Mouse (Mus musculus) thymus, adult 2 months (tissue): ENCODE measurements around the gene 1810030O07Rik. TPM values are rescaled to one million over a fixed set of nuclear protein-coding genes. Genes with fewer than 3 reads are reported as not detected.
"Not testable (repeated sequence)": the region's sequence is repeated elsewhere in the genome, so short reads cannot be mapped to it uniquely, and the experiment has no call there.

Experiments
- DNase-seq: peaks from one replicate; pipeline ENCODE4 v3.0.0; 2021
- H3K27ac ChIP-seq: fragments of 200-500 bp; 2 replicates; pipeline ENCODE4 v1.5.1; 2012; ENCODE audit warnings: low read length, control low read depth; ENCODE audit not compliant: control insufficient read depth, insufficient read depth
- H3K27me3 ChIP-seq: fragments of 200-500 bp; 2 replicates; pipeline ENCODE4 v1.6.1; 2012; ENCODE audit warnings: mild to moderate bottlenecking, low read length, moderate library complexity, mixed read lengths; ENCODE audit not compliant: control insufficient read depth, insufficient read depth
- H3K36me3 ChIP-seq: fragments of 200-500 bp; 2 replicates; pipeline ENCODE4 v1.6.1; 2012; ENCODE audit warnings: mild to moderate bottlenecking, low read length, moderate library complexity; ENCODE audit not compliant: control insufficient read depth, insufficient read depth
- H3K4me1 ChIP-seq: fragments of 200-500 bp; replicated peaks from 2 replicates; pipeline ENCODE4 v1.6.1; 2012; ENCODE audit warnings: low read length; ENCODE audit not compliant: control insufficient read depth, insufficient read depth
- H3K4me3 ChIP-seq: fragments of 200-500 bp; 2 replicates; pipeline ENCODE4 v1.5.1; 2012; ENCODE audit warnings: mild to moderate bottlenecking, low read length, control low read depth, moderate library complexity; ENCODE audit not compliant: control insufficient read depth, insufficient read depth
- CTCF ChIP-seq: fragments of 200-500 bp; IDR thresholded peaks from 2 replicates; pipeline ENCODE4 v1.5.1; 2012; ENCODE audit warnings: mild to moderate bottlenecking, control low read depth, low read length, moderate library complexity, borderline replicate concordance; ENCODE audit not compliant: control insufficient read depth, poor library complexity, insufficient read depth; ENCODE audit errors: extremely low read depth
- POLR2A ChIP-seq: fragments of 200-500 bp; IDR thresholded peaks from 2 replicates; pipeline ENCODE4 v1.6.1; 2012; ENCODE audit warnings: mild to moderate bottlenecking, low read length, control low read depth, moderate library complexity; ENCODE audit not compliant: control insufficient read depth, poor library complexity, insufficient read depth; ENCODE audit errors: extremely low read depth
- WGBS: fragments of 180-500 bp; shearing (Covaris S2); methylation state at CpG from one replicate; pipeline ENCODE4 v1.1.7; 2018; 5-methylcytosine and 5-hydroxymethylcytosine counted together
- polyA plus RNA-seq: library from polyadenylated mRNA; depleted of rRNA; stranded (reverse); fragments of >200 nt; gene quantifications from 2 replicates; pipeline ENCODE4 v1.2.3, GENCODE M21; 2012

Gene 1810030O07Rik
- polyA plus RNA-seq, 1 experiment, result 19.7 TPM

- DNase-seq, result no peak
- no peak for TF ChIP-seq CTCF
- TF ChIP-seq POLR2A, result no peak
- H3K36me3 ChIP-seq, result peaks cover 10% of the 10 kb centered on the region
- no peak overlapping the region for H3K27ac ChIP-seq
- 50% methylated on average over 2 of the region's 2 CpGs for WGBS
- H3K4me1 ChIP-seq, result no peaks in the 10 kb centered on the region
- H3K27me3 ChIP-seq, result no peaks in the 10 kb centered on the region
- H3K4me3 ChIP-seq, result no peak overlapping the region
Measured at GRCm38 (mm10) chrX:12653879-12654278, 19.6 kb downstream of the 1810030O07Rik start.

- Histone ChIP-seq H3K4me1 (no peaks in the 10 kb centered on the region), H3K27me3 (no peaks in the 10 kb centered on the region), H3K36me3 (peaks cover 5% of the 10 kb centered on the region), H3K27ac (no peak overlapping the region), H3K4me3 (no peak overlapping the region)
- 98% methylated on average over 15 of the region's 16 CpGs for WGBS
- no peak for DNase-seq
- TF ChIP-seq CTCF (no peak), POLR2A (no peak)
Measured at GRCm38 (mm10) chrX:12651906-12652305, 21.6 kb downstream of the 1810030O07Rik start.

- WGBS, result 61% methylated on average over 12 of the region's 12 CpGs
- Histone ChIP-seq H3K27me3 (no peaks in the 10 kb centered on the region), H3K4me1 (no peaks in the 10 kb centered on the region), H3K36me3 (no peaks in the 10 kb centered on the region), H3K27ac (no peak overlapping the region), H3K4me3 (no peak overlapping the region)
- TF ChIP-seq CTCF (no peak), POLR2A (no peak)
- DNase-seq, result no peak
Measured at GRCm38 (mm10) chrX:12645531-12646304, 27.8 kb downstream of the 1810030O07Rik start.

GRCm38 (mm10) chrX:12644976-12645375, 28.5 kb downstream of the 1810030O07Rik start:
- 89% methylated on average over 2 of the region's 2 CpGs for WGBS
- H3K27me3 ChIP-seq, result no peaks in the 10 kb centered on the region
- no peaks in the 10 kb centered on the region for H3K36me3 ChIP-seq
- no peak overlapping the region for H3K4me3 ChIP-seq
- no peak overlapping the region for H3K27ac ChIP-seq
- no peaks in the 10 kb centered on the region for H3K4me1 ChIP-seq
- DNase-seq, result no peak
- TF ChIP-seq POLR2A (no peak), CTCF (no peak)

- Histone ChIP-seq H3K4me1 (no peaks in the 10 kb centered on the region), H3K27ac (no peak overlapping the region), H3K36me3 (no peaks in the 10 kb centered on the region), H3K4me3 (no peak overlapping the region), H3K27me3 (no peaks in the 10 kb centered on the region)
- 88% methylated on average over 4 of the region's 4 CpGs for WGBS
- no peak for TF ChIP-seq CTCF
- TF ChIP-seq POLR2A, result no peak
- no peak for DNase-seq
Measured at GRCm38 (mm10) chrX:12625131-12625530, 48.3 kb downstream of the 1810030O07Rik start.

- H3K27me3 ChIP-seq, H3K27ac ChIP-seq, H3K4me1 ChIP-seq, H3K36me3 ChIP-seq, DNase-seq, H3K4me3 ChIP-seq: not testable (repeated sequence)
- WGBS, result 78% methylated on average over 1 of the region's 1 CpGs
Measured at GRCm38 (mm10) chrX:12612360-12612759, 61.1 kb downstream of the 1810030O07Rik start.

GRCm38 (mm10) chrX:12611211-12611610, 62.3 kb downstream of the 1810030O07Rik start:
- Histone ChIP-seq H3K4me3 (no peak overlapping the region), H3K27ac (no peak overlapping the region), H3K4me1 (no peaks in the 10 kb centered on the region), H3K27me3 (no peaks in the 10 kb centered on the region), H3K36me3 (peaks cover 16% of the 10 kb centered on the region; the same call in 1 of the 2 replicates)
- DNase-seq, result no peak
- TF ChIP-seq POLR2A (no peak), CTCF (no peak)
- WGBS, result 59% methylated on average over 2 of the region's 2 CpGs

- not testable (repeated sequence) for DNase-seq, H3K27me3 ChIP-seq, H3K4me3 ChIP-seq, H3K4me1 ChIP-seq, H3K27ac ChIP-seq
- peaks cover 16% of the 10 kb centered on the region; the same call in 1 of the 2 replicates for H3K36me3 ChIP-seq
Measured at GRCm38 (mm10) chrX:12610541-12610940, 62.9 kb downstream of the 1810030O07Rik start.
